Mouse (Mus musculus): ENCODE data around the gene Tunar. TPM values are rescaled to one million over a fixed set of nuclear protein-coding genes. Genes with fewer than 3 reads are reported as not detected.

Gene Tunar
- polyA plus RNA-seq, 1 experiment from 2014 or later: 0.32 TPM

DNA sequence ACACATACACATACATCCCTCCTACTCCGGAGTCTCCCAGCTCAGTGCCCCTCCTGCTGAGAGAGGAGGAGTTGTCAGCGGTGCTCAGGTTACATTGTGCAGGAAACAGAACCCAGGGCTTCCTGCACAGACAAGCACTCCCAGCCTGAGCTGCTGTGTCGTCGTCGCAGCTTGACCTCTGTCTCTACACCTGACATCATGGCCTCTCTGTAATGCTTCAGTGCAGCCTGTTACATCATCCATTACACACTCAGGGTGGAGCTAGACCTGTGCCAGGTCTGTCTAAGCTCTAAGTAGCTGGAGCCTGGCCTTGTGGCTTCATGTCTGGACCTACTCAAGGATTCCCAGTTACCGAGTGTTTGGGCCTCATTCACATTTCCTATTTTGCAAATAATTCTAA, 86.8 kb downstream of the Tunar start:
- DNase-seq (ENCODE audit: low spot score) (no peak), ATAC-seq (ENCODE audit: low read depth) (0 out of 2 replicates have a peak, but pooled peaks have one; percentile 30)
- WGBS: 28% methylated on average over 6 of the region's 6 CpGs
- no peak overlapping the region for H3K9ac ChIP-seq (ENCODE audit: low read depth, low read length)
- no peaks in the 10 kb centered on the region for H3K4me1 ChIP-seq (ENCODE audit: control insufficient read depth, insufficient read depth, low read length)
- no peak overlapping the region for H3K27ac ChIP-seq (replicated peaks; ENCODE audit: low read depth, low read length)
- no peaks in the 10 kb centered on the region for H3K36me3 ChIP-seq (ENCODE audit: control insufficient read depth, insufficient read depth, low read length)
- H3K4me2 ChIP-seq (ENCODE audit: low read depth, low read length): no peak overlapping the region
- H3K9me3 ChIP-seq (ENCODE audit: control insufficient read depth, low read length): no peaks in the 10 kb centered on the region
- no peak overlapping the region for H3K4me3 ChIP-seq (ENCODE audit: low read depth, low read length)
- no peaks in the 10 kb centered on the region for H3K27me3 ChIP-seq (replicated peaks; ENCODE audit: control insufficient read depth, insufficient read depth, low read length)

DNA sequence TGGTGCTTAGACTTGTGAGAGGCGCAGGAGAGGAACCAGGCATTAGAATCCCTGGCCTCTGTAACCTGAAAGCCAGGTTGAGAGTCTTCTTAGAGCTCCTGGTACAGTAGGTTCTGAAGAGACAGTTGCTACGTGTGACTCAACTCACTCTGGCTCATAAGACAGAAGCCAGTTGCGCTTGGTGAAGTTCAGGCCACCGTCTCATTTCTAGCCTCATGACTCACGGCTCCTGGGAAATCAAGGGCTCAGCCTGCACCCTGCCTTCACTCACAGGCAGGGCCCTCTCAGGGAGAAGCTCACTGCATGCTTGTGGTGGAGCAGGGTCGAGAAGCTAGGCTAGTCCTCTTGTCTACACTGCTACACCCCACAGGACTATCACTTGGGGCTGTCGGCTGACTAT, 92.9 kb downstream of the Tunar start:
- ATAC-seq (ENCODE audit: low read depth): no peak

DNA sequence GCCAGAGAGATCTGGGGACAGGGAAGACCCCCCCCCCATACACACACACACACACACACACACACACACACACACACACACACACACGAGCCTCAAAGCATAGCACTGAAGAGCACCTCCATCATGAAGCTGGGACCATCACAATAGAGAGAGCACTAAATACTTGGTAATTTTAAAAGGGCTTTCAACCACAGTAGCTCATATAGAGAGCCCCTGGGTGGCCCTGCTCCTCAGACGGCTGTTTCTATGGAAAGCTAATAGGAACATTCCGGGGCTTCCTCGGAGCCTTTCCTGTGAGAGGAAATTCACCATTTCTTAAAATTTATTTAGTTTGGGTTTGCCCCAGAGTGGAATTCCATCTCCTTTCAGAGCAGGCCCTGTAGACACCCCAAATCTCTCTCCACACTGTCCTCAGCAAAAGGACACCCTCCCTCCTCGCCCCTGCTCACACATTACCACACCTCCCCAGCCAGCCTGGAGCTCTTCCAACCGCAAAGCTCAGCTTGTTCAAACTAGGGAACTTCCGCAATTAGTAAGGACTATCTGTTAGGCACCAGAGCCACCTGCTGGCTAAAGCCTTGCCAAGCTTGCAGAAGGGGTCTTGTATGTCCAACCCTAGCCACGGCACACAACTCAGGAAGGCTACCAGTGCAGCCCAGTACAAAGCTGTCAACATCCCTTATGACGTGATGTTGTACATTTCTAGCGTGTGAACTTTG, 93.5 kb downstream of the Tunar start:
- Histone ChIP-seq H3K9me3 (ENCODE audit: control insufficient read depth, low read length) (no peaks in the 10 kb centered on the region), H3K4me3 (ENCODE audit: low read depth, low read length) (no peak overlapping the region), H3K27me3 (replicated peaks; ENCODE audit: control insufficient read depth, insufficient read depth, low read length) (no peaks in the 10 kb centered on the region), H3K36me3 (ENCODE audit: control insufficient read depth, insufficient read depth, low read length) (no peaks in the 10 kb centered on the region), H3K4me1 (ENCODE audit: control insufficient read depth, insufficient read depth, low read length) (no peaks in the 10 kb centered on the region), H3K4me2 (ENCODE audit: low read depth, low read length) (peak overlapping the region; percentile 44), H3K9ac (ENCODE audit: low read depth, low read length) (no peak overlapping the region), H3K27ac (replicated peaks; ENCODE audit: low read depth, low read length) (no peak overlapping the region)
- DNase-seq (ENCODE audit: low spot score): peak; percentile 96
- ATAC-seq (ENCODE audit: low read depth): peak; percentile 90
- 17% methylated on average over 9 of the region's 10 CpGs for WGBS

More for the DNA sequence above, 92.9 kb downstream of the Tunar start:
- 77% methylated on average over 7 of the region's 7 CpGs for WGBS
- no peaks in the 10 kb centered on the region for H3K36me3 ChIP-seq (ENCODE audit: control insufficient read depth, insufficient read depth, low read length)
- no peak overlapping the region for H3K4me2 ChIP-seq (ENCODE audit: low read depth, low read length)
- no peak overlapping the region for H3K9ac ChIP-seq (ENCODE audit: low read depth, low read length)
- no peaks in the 10 kb centered on the region for H3K4me1 ChIP-seq (ENCODE audit: control insufficient read depth, insufficient read depth, low read length)
- no peak overlapping the region for H3K4me3 ChIP-seq (ENCODE audit: low read depth, low read length)
- H3K27ac ChIP-seq (replicated peaks; ENCODE audit: low read depth, low read length): no peak overlapping the region
- no peak for DNase-seq (ENCODE audit: low spot score)
- H3K27me3 ChIP-seq (replicated peaks; ENCODE audit: control insufficient read depth, insufficient read depth, low read length): no peaks in the 10 kb centered on the region
- H3K9me3 ChIP-seq (ENCODE audit: control insufficient read depth, low read length): no peaks in the 10 kb centered on the region

DNA sequence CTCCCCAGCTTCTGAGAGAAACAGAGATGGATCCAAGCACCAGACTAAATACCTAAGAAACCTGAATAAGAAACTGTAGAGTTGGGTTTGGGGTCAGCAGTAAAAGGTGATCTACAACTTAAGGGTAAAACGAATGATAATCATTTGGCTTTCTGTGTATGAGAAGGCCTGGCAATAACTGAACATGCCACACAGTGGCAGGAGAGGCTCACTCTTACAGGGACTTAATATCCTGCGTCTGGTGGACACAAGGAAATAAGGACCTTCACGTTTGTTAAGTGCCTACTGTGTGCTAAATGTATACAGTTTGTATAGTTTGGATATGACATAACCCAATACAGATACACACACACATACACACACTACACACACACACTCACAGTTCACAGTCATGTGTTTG, 98.2 kb downstream of the Tunar start:
- no peaks in the 10 kb centered on the region for H3K9me3 ChIP-seq (ENCODE audit: control insufficient read depth, low read length)
- ATAC-seq (ENCODE audit: low read depth) (no peak), DNase-seq (ENCODE audit: low spot score) (peak; percentile 14)
- H3K27me3 ChIP-seq (replicated peaks; ENCODE audit: control insufficient read depth, insufficient read depth, low read length): no peaks in the 10 kb centered on the region
- H3K9ac ChIP-seq (ENCODE audit: low read depth, low read length): no peak overlapping the region
- no peak overlapping the region for H3K4me3 ChIP-seq (ENCODE audit: low read depth, low read length)
- H3K27ac ChIP-seq (replicated peaks; ENCODE audit: low read depth, low read length): no peak overlapping the region
- H3K4me1 ChIP-seq (ENCODE audit: control insufficient read depth, insufficient read depth, low read length): no peaks in the 10 kb centered on the region
- H3K4me2 ChIP-seq (ENCODE audit: low read depth, low read length): no peak overlapping the region
- no peaks in the 10 kb centered on the region for H3K36me3 ChIP-seq (ENCODE audit: control insufficient read depth, insufficient read depth, low read length)
- WGBS: 44% methylated on average over 3 of the region's 3 CpGs

DNA sequence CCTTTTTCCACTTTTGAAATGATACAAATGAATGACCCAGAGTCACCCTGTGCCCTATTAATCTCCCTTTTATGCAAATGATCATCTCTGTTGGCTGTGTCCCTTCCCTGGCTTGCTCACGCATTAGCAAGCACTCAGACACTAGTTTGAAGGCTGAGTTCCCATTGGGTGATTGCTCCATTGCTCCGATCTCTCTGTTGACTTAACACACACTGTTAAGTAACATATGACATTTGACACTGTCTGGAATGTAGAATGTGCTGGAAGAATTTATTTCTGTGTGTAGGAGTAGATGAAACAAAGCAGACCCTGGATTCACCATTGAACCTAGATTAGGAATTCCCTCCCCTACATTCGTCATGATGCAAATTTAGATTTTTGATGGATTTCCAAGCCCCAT, 99.1 kb downstream of the Tunar start:
- no peaks in the 10 kb centered on the region for H3K4me1 ChIP-seq (ENCODE audit: control insufficient read depth, insufficient read depth, low read length)
- WGBS: 64% methylated on average over 3 of the region's 3 CpGs
- H3K4me2 ChIP-seq (ENCODE audit: low read depth, low read length): no peak overlapping the region
- H3K36me3 ChIP-seq (ENCODE audit: control insufficient read depth, insufficient read depth, low read length): no peaks in the 10 kb centered on the region
- H3K9me3 ChIP-seq (ENCODE audit: control insufficient read depth, low read length): no peaks in the 10 kb centered on the region
- no peak overlapping the region for H3K4me3 ChIP-seq (ENCODE audit: low read depth, low read length)
- H3K9ac ChIP-seq (ENCODE audit: low read depth, low read length): no peak overlapping the region
- no peak for ATAC-seq (ENCODE audit: low read depth)
- no peak for DNase-seq (ENCODE audit: low spot score)
- H3K27ac ChIP-seq (replicated peaks; ENCODE audit: low read depth, low read length): no peak overlapping the region
- no peaks in the 10 kb centered on the region for H3K27me3 ChIP-seq (replicated peaks; ENCODE audit: control insufficient read depth, insufficient read depth, low read length)

Other genes with a start within 250 kb of the Tunar start
- not detected in 2 replicates for gene Tcl1b2, start 187.9 kb upstream of the Tunar start, polyA plus RNA-seq (2014; fragmentation: Nextera tagmentation; extraction: Ambion mirVana)
- gene Tcl1b1, start 174.2 kb upstream of the Tunar start, polyA plus RNA-seq (2014; fragmentation: Nextera tagmentation; extraction: Ambion mirVana): not detected in 2 replicates
- not detected in 2 replicates for gene Tcl1b5, start 157.5 kb upstream of the Tunar start, polyA plus RNA-seq (2014; fragmentation: Nextera tagmentation; extraction: Ambion mirVana)
- gene Tcl1b3, start 142.8 kb upstream of the Tunar start, polyA plus RNA-seq (2014; fragmentation: Nextera tagmentation; extraction: Ambion mirVana): not detected in 2 replicates
- gene Tcl1b4, start 131.9 kb upstream of the Tunar start, polyA plus RNA-seq (2014; fragmentation: Nextera tagmentation; extraction: Ambion mirVana): not detected in 2 replicates
- not detected in 2 replicates for gene Tcl1, start 111.1 kb upstream of the Tunar start, polyA plus RNA-seq (2014; fragmentation: Nextera tagmentation; extraction: Ambion mirVana)
- 3.4 and 3.8 TPM in 2 replicates for gene D430019H16Rik, start 120.0 kb downstream of the Tunar start, polyA plus RNA-seq (2014; fragmentation: Nextera tagmentation; extraction: Ambion mirVana)
- 1.0 and 1.4 TPM in 2 replicates for gene Bdkrb2, start 229.4 kb downstream of the Tunar start, polyA plus RNA-seq (2014; fragmentation: Nextera tagmentation; extraction: Ambion mirVana)